Mouse (Mus musculus) megakaryocyte-erythroid progenitor cell, adult 5 weeks (primary cell): Measurements from ENCODE around the gene Akr1c14. TPM values are rescaled to one million over a fixed set of nuclear protein-coding genes. Genes with fewer than 3 reads are reported as not detected.

Source experiments
- polyA plus RNA-seq: library from polyadenylated mRNA; stranded (reverse); fragments of >175 nt; gene quantifications from 2 replicates; pipeline ENCODE4 v1.2.3, GENCODE M21; 2012

Akr1c14 gene
- not detected in 2 replicates for polyA plus RNA-seq

DNA sequence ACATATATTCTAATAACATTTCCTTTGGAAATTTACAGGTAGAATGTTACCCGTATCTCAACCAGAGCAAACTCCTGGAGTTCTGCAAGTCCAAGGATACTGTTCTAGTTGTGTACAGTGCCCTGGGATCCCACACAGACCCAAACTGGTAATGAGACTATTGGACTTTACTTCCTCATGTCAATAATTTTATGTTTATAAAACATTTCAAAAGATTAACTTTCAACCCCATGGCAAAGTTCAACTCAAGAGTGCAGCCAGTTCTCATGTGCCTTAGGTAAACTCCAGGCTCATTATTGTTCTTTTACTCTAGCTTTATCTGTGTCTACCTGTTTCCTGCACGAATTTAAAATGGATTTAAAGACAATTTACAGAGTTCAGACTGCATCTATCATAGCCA, at the start of gene Akr1c14:
Gene Akr1c14 (plus strand): TSS at position 293 of the 400 bp plus-strand sequence.

Other genes starting within 250 kb of the Akr1c14 start
- not detected in 2 replicates for gene Calml3, start 244.7 kb upstream of the Akr1c14 start, polyA plus RNA-seq
- gene Calm4, start 211.3 kb upstream of the Akr1c14 start, polyA plus RNA-seq = not detected in 2 replicates
- not detected in 2 replicates for gene Calm5, start 194.8 kb upstream of the Akr1c14 start, polyA plus RNA-seq
- 46.3 and 50.9 TPM in 2 replicates for gene Net1, start 130.8 kb upstream of the Akr1c14 start, polyA plus RNA-seq
- not detected in 2 replicates for gene Tubal3, start 130.7 kb upstream of the Akr1c14 start, polyA plus RNA-seq
- gene Ucn3, start 103.7 kb upstream of the Akr1c14 start, polyA plus RNA-seq = not detected in 2 replicates
- not detected in 2 replicates for gene Akr1c18, start 101.6 kb downstream of the Akr1c14 start, polyA plus RNA-seq
- gene Akr1c13, start 142.1 kb downstream of the Akr1c14 start, polyA plus RNA-seq = 0.76 and 0.99 TPM in 2 replicates
- not detected in 2 replicates for gene Akr1c19, start 179.7 kb downstream of the Akr1c14 start, polyA plus RNA-seq
- 0.07 TPM in 1 of 2 replicates, not detected in the other for gene Akr1c12, start 230.4 kb downstream of the Akr1c14 start, polyA plus RNA-seq